Mouse (Mus musculus) hindbrain, embryonic 14.5 days (tissue): ENCODE data around the gene Stab2. TPM values are rescaled to one million over a fixed set of nuclear protein-coding genes. Genes with fewer than 3 reads are reported as not detected.

ENCODE experiments used
- ATAC-seq: fragments of 200-750 bp; cut with Nextera tagmentation; 2 replicates; pipeline ENCODE4 v1.8.0; 2017; ENCODE audit warnings: moderate number of reproducible peaks, mild to moderate bottlenecking, moderate TSS enrichment, moderate library complexity; ENCODE audit not compliant: low FRiP score
- DNase-seq: peaks from one replicate; pipeline ENCODE4 v3.0.0-alpha.2; 2015; ENCODE audit warnings: low spot score
- H3K27ac ChIP-seq: fragments of 300-500 bp; sonication (generic); 2 replicates; pipeline ENCODE4 v1.5.1; 2014; ENCODE audit warnings: mild to moderate bottlenecking, moderate library complexity
- H3K27me3 ChIP-seq: fragments of 300-500 bp; sonication (generic); 2 replicates; pipeline ENCODE4 v1.6.1; 2014; ENCODE audit warnings: mild to moderate bottlenecking, low read length, mixed read lengths; ENCODE audit not compliant: control insufficient read depth, insufficient read depth
- H3K36me3 ChIP-seq: fragments of 300-500 bp; sonication (generic); replicated peaks from 2 replicates; pipeline ENCODE4 v1.6.1; 2014; ENCODE audit not compliant: control insufficient read depth, insufficient read depth
- H3K4me1 ChIP-seq: fragments of 300-500 bp; sonication (generic); replicated peaks from 2 replicates; pipeline ENCODE4 v1.6.1; 2014; ENCODE audit warnings: antibody characterized with exemption, low read length, mixed read lengths; ENCODE audit not compliant: control insufficient read depth, insufficient read depth
- H3K4me2 ChIP-seq: fragments of 300-500 bp; sonication (generic); replicated peaks from 2 replicates; pipeline ENCODE4 v1.6.1; 2014; ENCODE audit warnings: mild to moderate bottlenecking, moderate library complexity
- H3K4me3 ChIP-seq: fragments of 300-500 bp; sonication (generic); replicated peaks from 2 replicates; pipeline ENCODE4 v1.5.1; 2014; ENCODE audit warnings: mild to moderate bottlenecking, low read length
- H3K9ac ChIP-seq: fragments of 300-500 bp; sonication (generic); 2 replicates; pipeline ENCODE4 v1.6.1; 2014
- H3K9me3 ChIP-seq: fragments of 300-500 bp; sonication (generic); 2 replicates; pipeline ENCODE4 v1.6.1; 2016; ENCODE audit warnings: low read length; ENCODE audit not compliant: control insufficient read depth
- WGBS: fragments of 180-500 bp; shearing (Covaris S2); extraction: QIAGEN DNeasy Blood & Tissue Kit; methylation state at CpG from one replicate; pipeline ENCODE4 v1.1.7; 2014; 5-methylcytosine and 5-hydroxymethylcytosine counted together
- polyA plus RNA-seq: library from polyadenylated mRNA; unstranded; fragments of >200 nt; fragmentation: Nextera tagmentation; extraction: Ambion mirVana; gene quantifications from 2 replicates; pipeline ENCODE4 v1.2.1, GENCODE M21; 2014

The Stab2 gene
- polyA plus RNA-seq, 1 experiment from 2014 or later = 0.17 TPM

DNA sequence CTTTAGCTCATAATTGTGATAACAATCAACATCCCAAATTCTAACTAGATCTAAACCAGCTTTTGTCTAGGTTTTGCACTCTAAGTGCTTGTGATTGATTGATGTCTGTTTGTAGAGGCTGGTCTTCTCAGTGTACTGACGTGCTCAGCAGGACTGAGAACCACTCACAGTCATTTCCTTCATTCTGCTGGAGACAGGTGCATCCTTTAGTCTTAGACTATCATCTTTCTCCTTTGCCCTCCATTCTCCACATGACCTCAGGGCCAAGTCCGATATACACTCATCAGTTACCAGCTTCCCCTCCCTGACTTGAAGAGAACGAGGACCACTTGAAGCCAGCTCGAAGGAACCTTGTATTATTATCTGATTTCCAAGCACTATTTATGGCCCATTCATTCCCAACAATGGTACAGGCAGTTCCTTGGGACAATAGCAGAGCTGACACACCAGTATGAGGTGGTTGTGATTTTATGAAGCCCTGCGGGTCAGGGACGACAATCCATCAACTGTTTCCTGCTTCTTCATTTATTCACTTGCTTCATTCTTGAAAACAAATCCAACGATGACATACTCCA lies 6.7 kb upstream of the Stab2 start:
- WGBS = 67% methylated on average over 7 of the region's 7 CpGs

DNA sequence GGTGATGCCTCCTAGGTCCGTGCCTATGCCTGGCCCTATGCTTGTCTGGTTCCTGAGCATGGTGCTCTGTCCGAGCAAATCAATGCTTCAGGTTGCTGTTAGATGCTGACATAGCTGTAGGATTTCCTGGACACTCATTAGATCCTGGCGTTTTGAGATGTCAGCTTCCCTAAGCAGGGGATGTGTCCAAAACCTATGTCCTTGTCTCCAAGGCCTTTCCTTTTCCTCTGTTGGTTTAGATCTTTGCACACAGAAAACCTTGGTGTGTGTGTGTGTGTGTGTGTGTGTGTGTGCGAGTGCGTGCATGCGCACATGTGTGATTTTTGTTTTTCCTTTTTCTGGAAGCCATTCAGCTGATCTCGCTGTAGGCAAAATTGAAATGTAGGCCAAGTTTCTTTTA lies 4.3 kb upstream of the Stab2 start:
- ATAC-seq (no peak), DNase-seq (no peak)
- Histone ChIP-seq H3K36me3 (no peaks in the 10 kb centered on the region), H3K27ac (no peak overlapping the region), H3K4me3 (no peak overlapping the region), H3K27me3 (no peaks in the 10 kb centered on the region), H3K4me1 (0 out of 2 replicates have a peak, but pooled peaks cover 3% of the 10 kb centered on the region), H3K4me2 (no peak overlapping the region), H3K9me3 (no peaks in the 10 kb centered on the region), H3K9ac (no peak overlapping the region)
- WGBS = 92% methylated on average over 7 of the region's 7 CpGs

More for the DNA sequence above, 6.7 kb upstream of the Stab2 start:
- H3K27ac ChIP-seq = no peak overlapping the region
- H3K4me2 ChIP-seq = no peak overlapping the region
- ATAC-seq = no peak
- no peaks in the 10 kb centered on the region for H3K9me3 ChIP-seq
- H3K4me3 ChIP-seq = no peak overlapping the region
- H3K4me1 ChIP-seq = 0 out of 2 replicates have a peak, but pooled peaks cover 3% of the 10 kb centered on the region
- no peaks in the 10 kb centered on the region for H3K27me3 ChIP-seq
- no peak for DNase-seq
- H3K9ac ChIP-seq = no peak overlapping the region
- no peaks in the 10 kb centered on the region for H3K36me3 ChIP-seq

DNA sequence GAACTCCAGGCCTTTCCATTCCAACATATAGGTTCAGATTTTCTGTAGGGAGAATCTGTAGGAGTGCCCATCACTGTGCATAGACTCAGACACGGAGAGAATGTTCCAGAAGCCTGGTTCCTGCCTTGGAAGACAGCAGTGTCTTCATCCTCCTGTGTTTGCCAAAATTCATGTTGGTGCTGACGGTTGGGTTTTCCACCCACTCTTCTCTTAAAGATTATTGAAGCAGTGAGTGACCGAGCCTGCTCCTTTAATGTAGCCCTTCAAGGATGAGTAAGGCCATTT lies 332 bp upstream of the Stab2 start:
- no peak for DNase-seq
- 91% methylated on average over 3 of the region's 3 CpGs for WGBS
- no peak for ATAC-seq

DNA sequence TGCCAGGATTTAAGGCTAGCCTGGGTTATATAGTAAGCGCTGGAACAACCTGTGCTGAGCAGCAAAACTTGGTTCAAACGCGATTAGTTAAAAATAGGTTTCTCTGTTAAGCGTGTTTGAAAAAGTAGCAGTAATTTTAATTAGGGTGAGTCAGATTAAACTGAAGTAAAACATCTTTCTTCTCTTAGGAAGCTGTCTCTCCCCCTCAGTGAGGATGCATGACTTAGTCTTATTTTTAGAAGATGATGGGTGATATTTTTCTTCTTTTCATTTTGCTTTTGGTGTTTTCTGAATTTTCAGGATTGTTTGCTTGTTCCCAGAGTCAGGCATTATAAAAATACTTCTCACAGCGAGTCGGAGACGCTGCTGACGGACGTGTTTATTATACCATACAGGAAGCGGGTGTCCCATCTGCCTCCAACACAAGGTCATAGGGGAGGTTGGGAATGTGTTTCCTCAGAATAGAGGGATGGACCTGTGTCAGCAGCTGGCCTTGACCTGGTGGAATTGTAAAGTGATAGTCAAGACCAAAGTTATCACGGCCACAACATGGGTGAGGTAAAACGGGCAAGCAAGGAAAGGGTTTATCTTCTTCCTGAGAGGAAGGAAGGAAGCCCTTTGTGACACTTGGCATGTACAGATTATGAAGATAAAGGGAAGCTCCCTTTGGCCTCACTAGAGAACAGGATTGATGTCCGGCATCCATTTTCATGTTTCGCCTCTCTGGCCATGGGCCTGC lies 15.4 kb downstream of the Stab2 start:
- Histone ChIP-seq H3K4me1 (no peaks in the 10 kb centered on the region), H3K4me3 (no peak overlapping the region), H3K4me2 (no peak overlapping the region), H3K9me3 (no peaks in the 10 kb centered on the region), H3K9ac (no peak overlapping the region), H3K27me3 (no peaks in the 10 kb centered on the region), H3K27ac (no peak overlapping the region), H3K36me3 (no peaks in the 10 kb centered on the region)
- DNase-seq (no peak), ATAC-seq (no peak)
- 85% methylated on average over 14 of the region's 14 CpGs for WGBS

More for the DNA sequence above, 332 bp upstream of the Stab2 start:
- Histone ChIP-seq H3K4me3 (no peak overlapping the region), H3K9ac (no peak overlapping the region), H3K27me3 (no peaks in the 10 kb centered on the region), H3K36me3 (no peaks in the 10 kb centered on the region), H3K27ac (no peak overlapping the region), H3K9me3 (no peaks in the 10 kb centered on the region), H3K4me2 (no peak overlapping the region), H3K4me1 (no peaks in the 10 kb centered on the region)

DNA sequence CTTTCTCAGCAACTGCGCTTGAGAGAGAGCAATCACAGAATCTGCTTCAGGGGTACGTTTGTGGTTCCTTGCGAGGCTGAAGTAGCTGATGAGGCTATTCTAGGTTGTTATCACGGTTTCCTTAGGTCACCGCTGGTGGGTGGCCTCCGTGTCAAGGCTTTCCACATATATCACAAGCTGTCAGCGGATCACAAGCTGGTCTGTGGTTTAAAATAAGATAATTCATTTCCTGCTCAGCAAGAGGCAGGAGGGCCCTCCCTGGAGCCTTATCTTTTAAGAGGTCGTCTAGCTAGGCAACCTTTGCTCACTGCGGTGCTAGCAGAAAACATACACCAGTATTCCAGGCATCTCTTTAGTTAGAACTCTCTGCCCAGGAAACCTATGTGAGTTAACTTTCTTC lies 17.2 kb downstream of the Stab2 start:
- no peak for ATAC-seq
- no peak overlapping the region for H3K4me2 ChIP-seq

DNA sequence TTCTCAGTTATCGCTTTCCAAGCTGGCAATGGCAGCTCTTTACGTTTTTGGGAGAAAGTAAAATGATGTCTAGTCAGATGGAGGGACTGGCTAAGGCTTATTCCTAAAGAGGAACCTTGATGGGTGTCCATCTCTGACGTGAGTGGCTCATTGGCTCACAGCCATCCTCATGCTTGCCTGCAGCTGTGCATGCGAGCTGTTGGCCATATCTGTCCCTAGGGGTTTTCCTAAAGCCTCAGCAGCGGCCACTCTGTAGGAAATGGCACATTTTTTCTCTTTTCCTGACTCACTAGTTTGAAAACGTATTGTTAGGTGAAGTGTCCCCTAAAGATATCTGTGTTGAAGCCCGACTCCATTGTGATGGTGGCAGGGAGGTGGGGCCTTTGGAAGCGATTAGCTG lies 18.0 kb downstream of the Stab2 start:
- Histone ChIP-seq H3K27ac (no peak overlapping the region), H3K4me1 (no peaks in the 10 kb centered on the region), H3K9ac (no peak overlapping the region), H3K27me3 (no peaks in the 10 kb centered on the region), H3K9me3 (no peaks in the 10 kb centered on the region), H3K4me3 (no peak overlapping the region), H3K4me2 (no peak overlapping the region), H3K36me3 (no peaks in the 10 kb centered on the region)
- WGBS = 63% methylated on average over 8 of the region's 8 CpGs
- ATAC-seq (no peak), DNase-seq (no peak)

More for the DNA sequence above, 17.2 kb downstream of the Stab2 start:
- Histone ChIP-seq H3K9me3 (no peaks in the 10 kb centered on the region), H3K9ac (no peak overlapping the region), H3K4me1 (no peaks in the 10 kb centered on the region), H3K4me3 (no peak overlapping the region), H3K36me3 (no peaks in the 10 kb centered on the region), H3K27me3 (no peaks in the 10 kb centered on the region), H3K27ac (no peak overlapping the region)
- DNase-seq = no peak
- WGBS = 68% methylated on average over 9 of the region's 9 CpGs

DNA sequence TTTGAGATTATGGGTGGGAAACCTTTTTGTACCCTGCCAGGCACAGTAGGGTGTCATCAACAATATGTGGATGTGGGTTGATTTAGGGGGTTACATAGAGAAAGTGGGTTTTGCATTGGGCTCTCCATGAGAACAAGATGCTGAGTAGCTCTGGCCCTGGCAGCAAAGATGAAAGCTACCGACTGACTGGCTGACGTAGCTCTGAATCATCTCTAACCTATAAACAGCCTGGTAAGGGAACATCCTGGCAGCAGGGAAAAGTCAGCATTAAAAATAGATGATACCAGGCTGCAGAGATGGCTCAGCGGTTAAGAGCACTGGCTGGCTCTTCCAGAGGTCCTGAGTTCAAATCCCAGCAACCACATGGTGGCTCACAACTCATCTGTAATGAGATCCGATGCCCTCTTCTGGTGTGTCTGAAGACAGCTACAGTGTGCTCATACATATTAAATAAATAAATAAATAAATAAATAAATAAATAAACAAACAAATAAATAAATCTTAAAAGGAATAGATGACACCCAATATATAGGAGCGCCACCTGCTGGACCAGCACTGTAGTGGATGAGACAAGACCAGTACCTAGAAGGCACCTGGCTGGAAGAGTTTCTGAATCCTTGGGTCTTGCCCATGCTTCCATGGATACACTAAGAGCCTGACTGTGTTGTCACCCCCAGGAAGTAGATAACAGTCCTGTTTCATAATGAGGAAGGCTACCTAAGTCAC lies 31.7 kb downstream of the Stab2 start:
- 88% methylated on average over 5 of the region's 5 CpGs for WGBS
- Histone ChIP-seq H3K4me3 (no peak overlapping the region), H3K4me1 (no peaks in the 10 kb centered on the region), H3K9me3 (no peaks in the 10 kb centered on the region), H3K27ac (no peak overlapping the region), H3K9ac (no peak overlapping the region), H3K36me3 (no peaks in the 10 kb centered on the region), H3K4me2 (no peak overlapping the region), H3K27me3 (no peaks in the 10 kb centered on the region)
- ATAC-seq (no peak), DNase-seq (no peak)

DNA sequence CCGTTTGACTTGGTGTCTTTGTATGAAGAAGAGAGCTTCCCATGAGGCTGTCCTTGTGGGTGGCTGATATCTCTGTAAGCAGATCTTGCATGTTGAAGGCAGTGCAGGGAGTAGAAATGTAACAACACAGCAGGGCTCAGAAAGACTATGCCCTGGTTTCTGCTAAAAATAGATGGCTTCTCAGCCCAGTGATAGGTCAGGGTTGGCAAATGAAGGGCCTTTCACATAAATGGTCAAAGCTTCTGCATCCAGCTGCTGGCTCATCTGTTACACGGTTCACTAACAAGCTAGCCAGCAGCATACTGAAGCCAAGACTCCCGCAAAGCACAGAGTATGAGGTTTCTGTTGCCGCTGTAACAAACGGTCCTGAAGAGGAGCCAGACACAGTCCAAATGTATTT lies 34.5 kb downstream of the Stab2 start:
- ATAC-seq = no peak

DNA sequence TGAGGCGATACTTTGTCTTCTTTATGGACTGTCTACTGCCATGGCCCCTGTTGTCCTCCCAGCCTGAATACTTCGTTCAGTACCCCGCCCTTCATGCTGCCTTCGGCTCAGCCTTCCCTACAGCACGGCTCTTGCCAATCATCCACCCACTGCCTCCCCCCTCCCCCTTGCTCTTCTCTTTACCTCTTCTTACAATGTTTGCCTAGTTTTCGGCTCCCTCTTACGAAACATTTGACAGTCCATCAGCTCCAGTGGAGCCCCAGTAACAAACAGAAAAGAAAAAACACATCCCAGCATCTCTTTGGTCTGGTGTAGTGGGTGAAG lies 35.4 kb downstream of the Stab2 start:
- ATAC-seq (peak; percentile 51; the same call in 1 of the 2 replicates), DNase-seq (no peak)
- 25% methylated on average over 7 of the region's 7 CpGs for WGBS
- no peaks in the 10 kb centered on the region for H3K27me3 ChIP-seq
- no peaks in the 10 kb centered on the region for H3K4me1 ChIP-seq
- H3K4me3 ChIP-seq = peak overlapping the region; percentile 14; the same call in 1 of the 2 replicates
- H3K9ac ChIP-seq = no peak overlapping the region
- no peaks in the 10 kb centered on the region for H3K36me3 ChIP-seq
- no peak overlapping the region for H3K27ac ChIP-seq
- no peaks in the 10 kb centered on the region for H3K9me3 ChIP-seq
- H3K4me2 ChIP-seq = peak overlapping the region; percentile 46

More for the DNA sequence above, 34.5 kb downstream of the Stab2 start:
- Histone ChIP-seq H3K9me3 (no peaks in the 10 kb centered on the region), H3K36me3 (no peaks in the 10 kb centered on the region), H3K4me1 (no peaks in the 10 kb centered on the region), H3K4me3 (no peak overlapping the region), H3K9ac (no peak overlapping the region), H3K27me3 (no peaks in the 10 kb centered on the region), H3K4me2 (no peak overlapping the region), H3K27ac (no peak overlapping the region)
- no peak for DNase-seq
- WGBS = 80% methylated on average over 5 of the region's 5 CpGs
